Mouse (Mus musculus) stomach, embryonic 15.5 days (tissue): ENCODE measurements around the gene Dusp28. TPM values are rescaled to one million over a fixed set of nuclear protein-coding genes. Genes with fewer than 3 reads are reported as not detected.
"Not testable (repeated sequence)": the region's sequence is repeated elsewhere in the genome, so short reads cannot be mapped to it uniquely, and the experiment has no call there.

Source experiments
- ATAC-seq: fragments of 200-750 bp; cut with Nextera tagmentation; 2 replicates; pipeline ENCODE4 v1.8.0; 2017; ENCODE audit warnings: low read depth, moderate number of reproducible peaks, moderate TSS enrichment; ENCODE audit not compliant: insufficient read depth, low FRiP score
- H3K27ac ChIP-seq: fragments of 300-500 bp; sonication (generic); 2 replicates; pipeline ENCODE4 v1.5.1; 2015; ENCODE audit warnings: mild to moderate bottlenecking, inconsistent platforms
- H3K27me3 ChIP-seq: fragments of 300-500 bp; sonication (generic); replicated peaks from 2 replicates; pipeline ENCODE4 v1.6.1; 2015; ENCODE audit warnings: inconsistent platforms
- H3K36me3 ChIP-seq: fragments of 300-500 bp; sonication (generic); 2 replicates; pipeline ENCODE4 v1.6.1; 2015; ENCODE audit warnings: inconsistent platforms
- H3K4me1 ChIP-seq: fragments of 300-500 bp; sonication (generic); 2 replicates; pipeline ENCODE4 v1.6.1; 2015; ENCODE audit warnings: inconsistent platforms
- H3K4me2 ChIP-seq: fragments of 300-500 bp; sonication (generic); 2 replicates; pipeline ENCODE4 v1.6.1; 2015; ENCODE audit warnings: mild to moderate bottlenecking, inconsistent platforms
- H3K4me3 ChIP-seq: fragments of 300-500 bp; sonication (generic); replicated peaks from 2 replicates; pipeline ENCODE4 v1.5.1; 2015; ENCODE audit warnings: inconsistent platforms
- H3K9ac ChIP-seq: fragments of 300-500 bp; sonication (generic); 2 replicates; pipeline ENCODE4 v1.6.1; 2015; ENCODE audit warnings: inconsistent platforms
- H3K9me3 ChIP-seq: fragments of 300-500 bp; sonication (generic); 2 replicates; pipeline ENCODE4 v1.6.1; 2016; ENCODE audit warnings: inconsistent platforms
- WGBS: fragments of 180-500 bp; shearing (Covaris S2); methylation state at CpG from one replicate; pipeline ENCODE4 v1.1.7; 2015; 5-methylcytosine and 5-hydroxymethylcytosine counted together
- polyA plus RNA-seq: library from polyadenylated mRNA; unstranded; fragments of >200 nt; fragmentation: Nextera tagmentation; extraction: Ambion mirVana; gene quantifications from 2 replicates; pipeline ENCODE4 v1.2.1, GENCODE M21; 2015

The Dusp28 gene
- polyA plus RNA-seq, 1 experiment from 2014 or later: 15.9 TPM

- Histone ChIP-seq H3K4me1 (no peaks in the 10 kb centered on the region), H3K27ac (no peak overlapping the region), H3K4me3 (no peak overlapping the region), H3K4me2 (peak overlapping the region; percentile 43), H3K9me3 (no peaks in the 10 kb centered on the region), H3K27me3 (no peaks in the 10 kb centered on the region), H3K9ac (no peak overlapping the region), H3K36me3 (peaks cover 22% of the 10 kb centered on the region; the same call in 1 of the 2 replicates)
- no peak for ATAC-seq
- 57% methylated on average over 6 of the region's 6 CpGs for WGBS
Observed at GRCm38 (mm10) chr1:92949426-92949825, 42.6 kb downstream of the Dusp28 start.

- Histone ChIP-seq H3K4me1 (no peaks in the 10 kb centered on the region), H3K9ac (no peak within 1 kb of the TSS), H3K9me3 (no peaks in the 10 kb centered on the region), H3K36me3 (peaks cover 12% of the 10 kb centered on the region; the same call in 1 of the 2 replicates), H3K4me3 (peak within 1 kb of the TSS; percentile 33), H3K4me2 (peak within 1 kb of the TSS; percentile 43), H3K27ac (peak within 1 kb of the TSS; percentile 57; the same call in 1 of the 2 replicates), H3K27me3 (no peaks in the 10 kb centered on the region)
- ATAC-seq: peak; percentile 89
- WGBS: 52% methylated on average over 5 of the region's 5 CpGs
Observed at GRCm38 (mm10) chr1:92950607-92951006, 43.8 kb downstream of the Dusp28 start, which contains the start of gene Gpr35. Gene Gpr35 (plus strand): TSS chr1:92950865.

- no peak overlapping the region for H3K27ac ChIP-seq
- 68% methylated on average over 2 of the region's 2 CpGs for WGBS
- ATAC-seq: no peak
- no peaks in the 10 kb centered on the region for H3K36me3 ChIP-seq
- H3K4me2 ChIP-seq: no peak overlapping the region
- H3K9me3 ChIP-seq: no peaks in the 10 kb centered on the region
- H3K27me3 ChIP-seq: no peaks in the 10 kb centered on the region
- no peak overlapping the region for H3K4me3 ChIP-seq
- H3K4me1 ChIP-seq: no peaks in the 10 kb centered on the region
- no peak overlapping the region for H3K9ac ChIP-seq
Observed at GRCm38 (mm10) chr1:92953641-92954040, 46.9 kb downstream of the Dusp28 start.

GRCm38 (mm10) chr1:92956571-92957335, 50.0 kb downstream of the Dusp28 start:
- not testable (repeated sequence) for H3K4me1 ChIP-seq, H3K27ac ChIP-seq, H3K36me3 ChIP-seq, H3K9ac ChIP-seq, ATAC-seq, H3K9me3 ChIP-seq, H3K27me3 ChIP-seq
- 3% methylated on average over 11 of the region's 11 CpGs for WGBS
- Histone ChIP-seq H3K4me3 (0 out of 2 replicates have a peak overlapping the region, but pooled peaks have one; percentile 18), H3K4me2 (peak overlapping the region; percentile 46)

Other genes with a start within 250 kb of the Dusp28 start
- 48.7 TPM in 2 replicates for gene Gpc1, start 75.3 kb upstream of the Dusp28 start, polyA plus RNA-seq
- gene Ankmy1, start 4.1 kb upstream of the Dusp28 start, polyA plus RNA-seq: 0.19 and 0.34 TPM in 2 replicates
- gene Rnpepl1, start 3.8 kb downstream of the Dusp28 start, polyA plus RNA-seq: 44.0 and 45.5 TPM in 2 replicates
- gene Capn10, start 27.4 kb downstream of the Dusp28 start, polyA plus RNA-seq: 35.5 and 35.9 TPM in 2 replicates
- 6.2 and 7.7 TPM in 2 replicates for gene Gpr35, start 43.9 kb downstream of the Dusp28 start, polyA plus RNA-seq
- 8.5 and 9.6 TPM in 2 replicates for gene Aqp12, start 99.4 kb downstream of the Dusp28 start, polyA plus RNA-seq
- 15.2 and 18.3 TPM in 2 replicates for gene Kif1a, start 195.0 kb downstream of the Dusp28 start, polyA plus RNA-seq
- gene Agxt, start 228.3 kb downstream of the Dusp28 start, polyA plus RNA-seq: 0.44 and 0.54 TPM in 2 replicates